Mouse (Mus musculus): ENCODE data around the gene Gpr4. TPM values are rescaled to one million over a fixed set of nuclear protein-coding genes. Genes with fewer than 3 reads are reported as not detected.

The Gpr4 gene
- total and polyA plus RNA-seq, 3 experiments, result 0.15 to 0.19 TPM; not detected in 1

GRCm38 (mm10) chr7:19210010-19210409, 2.3 kb upstream of the Gpr4 start:
- Histone ChIP-seq H3K9ac (ENCODE audit: control insufficient read depth, low read depth, low read length, poor library complexity, severe bottlenecking) (no peak overlapping the region), H3K27me3 (ENCODE audit: control insufficient read depth in 1 of 2, insufficient read depth in 2 of 2, low read length in 2 of 2) (no peaks in the 10 kb centered on the region), H3K36me3 (ENCODE audit: control insufficient read depth in 1 of 2, insufficient read depth in 2 of 2, low read length in 2 of 2) (no peaks in the 10 kb centered on the region; a peak in 2 of 4 replicates), H3K4me1 (ENCODE audit: control insufficient read depth in 1 of 2, insufficient read depth in 2 of 2, low read length in 2 of 2) (peaks cover 0 to 6% of the 10 kb centered on the region in 2 experiments; a peak in 1 of 4 replicates), H3K27ac (ENCODE audit: control insufficient read depth, low read depth, low read length) (no peak overlapping the region), H3K4me3 (ENCODE audit: control insufficient read depth in 1 of 2, insufficient read depth in 1 of 2, low read depth in 2 of 2, low read length in 2 of 2) (no peak overlapping the region), H3K9me3 (replicated peaks; ENCODE audit: insufficient read depth, low read length) (no peaks in the 10 kb centered on the region), H3K79me2 (ENCODE audit: control insufficient read depth, insufficient read depth, low read length, poor library complexity) (no peaks in the 10 kb centered on the region)
- TF ChIP-seq KAT2A (conservative IDR thresholded peaks at IDR 0.05; ENCODE audit: low read depth, low read length) (no peak), SMC3 (IDR thresholded peaks at IDR 0.05; ENCODE audit: low read depth, low read length) (peak; percentile 21; the same call in 1 of the 2 replicates), RAD21 (IDR thresholded peaks at IDR 0.05; ENCODE audit: low read depth, low read length) (no peak; the same call in 1 of the 2 replicates), MAX (IDR thresholded peaks at IDR 0.05; ENCODE audit: low read length) (no peak), CTCF (IDR thresholded peaks at IDR 0.05 in 2 of 3, conservative IDR thresholded peaks at IDR 0.05 in 1 of 3; ENCODE audit: control insufficient read depth in 1 of 3, insufficient read depth in 1 of 3, low read depth in 2 of 3, low read length in 3 of 3, poor library complexity in 1 of 3, severe bottlenecking in 1 of 3) (peak; percentile 41 to 71 (median 46)), BHLHE40 (IDR thresholded peaks at IDR 0.05; ENCODE audit: borderline replicate concordance, low read depth, low read length) (no peak), POLR2A (IDR thresholded peaks at IDR 0.05; ENCODE audit: control insufficient read depth in 1 of 2, insufficient read depth in 1 of 2, low read depth in 1 of 2, low read length in 2 of 2, poor library complexity in 1 of 2) (no peak), CHD2 (IDR thresholded peaks at IDR 0.05; ENCODE audit: low read length) (no peak), NRF1 (IDR thresholded peaks at IDR 0.05; ENCODE audit: insufficient read depth, low read depth, low read length, poor library complexity, severe bottlenecking) (no peak)
- peak; percentile 57 for DNase-seq (ENCODE audit: low read depth, low spot score)

- Histone ChIP-seq H3K27me3 (ENCODE audit: control insufficient read depth in 1 of 2, insufficient read depth in 2 of 2, low read length in 2 of 2) (no peaks in the 10 kb centered on the region), H3K9ac (ENCODE audit: control insufficient read depth, low read depth, low read length, poor library complexity, severe bottlenecking) (no peak overlapping the region), H3K9me3 (replicated peaks; ENCODE audit: insufficient read depth, low read length) (no peaks in the 10 kb centered on the region), H3K4me3 (ENCODE audit: control insufficient read depth in 1 of 2, insufficient read depth in 1 of 2, low read depth in 2 of 2, low read length in 2 of 2) (no peak overlapping the region), H3K36me3 (ENCODE audit: control insufficient read depth in 1 of 2, insufficient read depth in 2 of 2, low read length in 2 of 2) (peaks cover 0 to 9% of the 10 kb centered on the region in 2 experiments; a peak in 2 of 4 replicates), H3K27ac (ENCODE audit: control insufficient read depth, low read depth, low read length) (no peak overlapping the region), H3K79me2 (ENCODE audit: control insufficient read depth, insufficient read depth, low read length, poor library complexity) (no peaks in the 10 kb centered on the region), H3K4me1 (ENCODE audit: control insufficient read depth in 1 of 2, insufficient read depth in 2 of 2, low read length in 2 of 2) (peaks cover 2 to 13% of the 10 kb centered on the region in 2 experiments; a peak in 3 of 4 replicates)
- no peak for TF ChIP-seq CHD1 (IDR thresholded peaks at IDR 0.05; ENCODE audit: low read depth, low read length)
- no peak for TF ChIP-seq RAD21 (IDR thresholded peaks at IDR 0.05; ENCODE audit: low read depth, low read length)
- TF ChIP-seq UBTF (IDR thresholded peaks at IDR 0.05; ENCODE audit: borderline replicate concordance, insufficient read depth, low read depth, low read length), result no peak
- no peak for TF ChIP-seq ZNF384 (IDR thresholded peaks at IDR 0.05; ENCODE audit: low read depth, low read length)
- no peak for TF ChIP-seq MYC (IDR thresholded peaks at IDR 0.05; ENCODE audit: low read depth, low read length)
- no peak for TF ChIP-seq GATA1 (IDR thresholded peaks at IDR 0.05; ENCODE audit: low read depth, low read length)
- no peak for TF ChIP-seq USF1 (IDR thresholded peaks at IDR 0.05; ENCODE audit: low read depth, low read length)
- no peak for TF ChIP-seq KAT2A (conservative IDR thresholded peaks at IDR 0.05; ENCODE audit: low read depth, low read length)
- no peak for TF ChIP-seq CHD2 (IDR thresholded peaks at IDR 0.05; ENCODE audit: low read length)
- TF ChIP-seq ZC3H11A (IDR thresholded peaks at IDR 0.05; ENCODE audit: low read depth, low read length), result no peak
- no peak for TF ChIP-seq HCFC1 (IDR thresholded peaks at IDR 0.05; ENCODE audit: low read depth, low read length)
- no peak for TF ChIP-seq TBP (IDR thresholded peaks at IDR 0.05; ENCODE audit: low read depth, low read length)
- TF ChIP-seq MAX (IDR thresholded peaks at IDR 0.05; ENCODE audit: low read length), result no peak
- no peak for DNase-seq (ENCODE audit: low read depth, low spot score)
Measured at GRCm38 (mm10) chr7:19211041-19211675, 1.2 kb upstream of the Gpr4 start.
